Mouse (Mus musculus) left cerebral cortex, adult 9 months (tissue): Measurements from ENCODE around the gene Gm10488.
"Not testable (repeated sequence)": the region's sequence is repeated elsewhere in the genome, so short reads cannot be mapped to it uniquely, and the experiment has no call there.

Experiments used
- DNase-seq, 2 experiments: peaks; one replicate each; pipeline ENCODE4 v3.0.0; 2022; ENCODE audit warnings: low spot score in 2 of 2

The Gm10488 gene

GRCm38 (mm10) chrX:29976014-29976413 lies at the start of gene Gm10488:
Gene Gm10488, plus strand, starts transcription at chrX:29976314.
- DNase-seq: not testable (repeated sequence)
